Mouse (Mus musculus) inflammation-experienced regulatory T-cells, adult 6 months (primary cell): ENCODE measurements around the gene Col7a1. TPM values are rescaled to one million over a fixed set of nuclear protein-coding genes. Genes with fewer than 3 reads are reported as not detected.

ENCODE experiments used
- ATAC-seq: one replicate; pipeline ENCODE4 v1.8.0; 2017
- polyA plus RNA-seq, 3 experiments: library from polyadenylated mRNA; unstranded; fragments of 100-300 nt; shearing (Covaris generic); gene quantifications; one replicate each; pipeline ENCODE4 v1.2.1; 2017

The Col7a1 gene
- polyA plus RNA-seq, 3 experiments from 2014 or later: 0.05 to 0.39 TPM; not detected in 1

DNA sequence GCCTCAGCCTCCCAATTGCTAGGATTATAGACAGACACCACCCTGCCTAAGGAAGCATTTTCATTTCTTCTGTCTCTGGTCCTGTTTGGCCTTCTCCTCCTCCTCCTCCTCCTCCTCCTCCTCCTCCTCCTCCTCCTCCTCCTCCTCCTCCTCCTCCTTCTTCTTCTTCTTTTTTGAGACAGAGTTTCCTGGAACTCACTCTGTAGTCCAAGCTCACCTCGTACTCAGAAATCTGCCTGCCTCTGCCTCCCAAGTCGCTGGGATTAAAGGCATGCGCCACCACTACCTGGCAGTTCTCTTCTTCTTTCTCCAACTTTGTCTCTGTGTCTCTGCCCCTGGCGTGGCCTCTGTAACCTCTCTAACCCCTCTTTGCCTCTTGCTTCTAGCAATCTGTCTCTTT, 32.3 kb downstream of the Col7a1 start, which contains the start of gene Ucn2:
Ucn2 (plus strand) TSS at position 301 of the 400 bp plus-strand sequence.
- no peak for ATAC-seq

DNA sequence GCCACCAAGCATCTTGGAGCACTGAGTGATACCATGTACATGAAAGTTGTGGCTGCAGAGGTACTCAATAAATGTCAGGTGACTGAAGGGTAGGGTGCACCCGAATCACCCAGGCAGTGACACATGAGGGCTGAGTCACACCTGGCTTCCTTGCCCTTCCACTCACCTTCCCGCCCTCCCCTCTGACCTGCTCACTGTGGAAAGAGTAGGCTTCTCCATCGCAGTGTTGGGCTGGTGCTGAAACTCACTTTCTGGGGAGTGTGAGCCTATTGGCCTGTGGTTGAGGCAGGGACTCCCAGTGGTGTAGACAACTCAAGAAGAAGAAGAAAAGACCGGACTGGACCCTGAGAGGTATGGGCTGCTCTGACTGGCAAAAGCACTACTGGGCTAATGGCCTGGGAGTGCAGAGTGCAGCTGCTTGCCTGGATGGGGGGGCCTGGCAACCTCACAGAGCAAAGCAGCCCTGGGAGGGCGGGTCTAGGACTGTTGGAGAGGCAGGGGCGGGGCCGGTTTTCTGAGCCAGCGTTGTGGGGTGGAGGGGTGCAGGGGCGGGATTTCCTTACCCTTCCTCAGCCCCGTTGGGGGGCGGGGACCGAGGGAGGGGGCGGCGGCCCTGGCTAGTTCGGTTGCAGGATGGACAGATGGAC, 34.4 kb downstream of the Col7a1 start:
- ATAC-seq: no peak

DNA sequence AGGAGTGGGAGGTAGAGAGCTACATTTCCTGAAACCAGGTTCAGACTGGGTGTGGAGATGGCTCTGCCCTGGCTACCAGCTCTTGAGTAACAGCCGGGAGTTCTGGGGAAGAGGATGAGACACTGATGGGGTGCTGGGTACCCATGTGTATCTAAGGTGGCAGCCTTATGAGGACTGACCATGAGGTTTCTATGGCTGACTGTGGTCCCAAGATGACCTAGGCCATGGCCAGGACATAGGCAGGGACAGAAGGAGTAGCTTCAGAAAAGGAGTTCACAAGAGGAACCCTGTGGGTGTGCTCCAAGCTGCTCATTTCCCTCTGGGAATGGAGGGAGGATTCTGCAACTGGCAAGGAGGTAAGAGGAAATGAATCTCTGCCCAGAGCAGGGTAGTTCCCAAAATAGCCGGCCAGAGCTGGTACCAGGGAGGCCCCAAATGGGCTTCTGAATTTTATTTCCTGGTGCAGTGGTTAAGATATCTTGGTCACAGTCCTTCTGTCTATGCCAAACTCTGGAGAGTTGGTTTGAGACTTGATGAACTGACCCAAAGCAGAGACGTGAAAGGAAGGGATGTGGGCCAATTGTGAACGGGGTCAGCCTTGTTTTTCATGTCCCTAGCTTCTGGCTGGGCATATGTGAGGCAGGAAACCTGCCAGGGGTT, 36.5 kb downstream of the Col7a1 start:
- ATAC-seq: no peak

DNA sequence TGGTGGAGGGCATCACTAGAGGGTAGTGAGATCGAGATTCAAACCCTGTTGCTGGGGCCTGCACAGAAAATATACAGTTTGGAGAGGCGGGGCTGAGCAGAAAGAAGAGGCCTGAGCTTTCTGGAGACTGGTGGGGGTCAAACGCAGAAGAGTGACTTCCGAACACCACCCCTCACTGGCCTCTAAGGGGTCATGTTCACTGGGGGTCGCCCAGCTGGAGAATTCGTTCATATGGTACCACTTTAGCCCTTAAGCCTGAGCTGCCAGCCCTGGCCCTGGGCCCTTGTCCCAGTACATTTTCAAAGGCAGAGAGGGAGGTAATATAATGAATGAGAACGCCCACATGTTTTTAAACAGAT, 37.1 kb downstream of the Col7a1 start:
- no peak for ATAC-seq

DNA sequence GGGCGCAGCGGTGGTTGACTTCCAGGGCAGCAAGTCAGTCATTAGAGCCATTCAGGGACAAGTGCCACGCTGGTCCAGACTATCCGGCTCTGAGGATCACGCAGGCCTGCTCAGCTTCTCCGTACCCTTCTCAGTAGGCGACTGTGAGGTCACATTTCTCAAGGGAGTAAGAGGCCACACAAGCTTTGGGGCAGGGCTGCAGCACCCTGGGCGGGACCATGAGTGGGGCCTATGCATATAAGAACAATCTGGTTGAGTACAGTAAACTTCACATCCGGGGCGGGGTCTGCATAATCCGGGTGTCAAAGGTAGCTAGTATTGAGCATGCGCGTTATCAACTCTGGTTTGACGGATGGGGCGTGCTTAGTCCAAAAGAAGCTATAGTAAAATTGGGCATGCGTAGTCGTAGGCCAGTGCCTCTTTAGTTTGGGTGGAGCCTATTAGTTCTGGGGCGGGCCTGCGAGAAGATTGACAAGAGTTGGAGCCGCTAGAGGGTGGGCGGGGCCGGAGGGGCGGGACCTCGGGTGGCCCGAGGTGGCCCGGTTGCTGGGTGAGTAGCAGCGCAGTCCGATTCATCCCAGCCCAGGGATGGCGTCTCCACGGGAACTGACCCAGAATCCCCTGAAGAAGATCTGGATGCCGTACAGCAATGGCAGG, 38.2 kb downstream of the Col7a1 start, which contains the start of gene Pfkfb4:
Pfkfb4 (plus strand) TSS at position 351 of the 657 bp plus-strand sequence.
- peak; percentile 97 for ATAC-seq

DNA sequence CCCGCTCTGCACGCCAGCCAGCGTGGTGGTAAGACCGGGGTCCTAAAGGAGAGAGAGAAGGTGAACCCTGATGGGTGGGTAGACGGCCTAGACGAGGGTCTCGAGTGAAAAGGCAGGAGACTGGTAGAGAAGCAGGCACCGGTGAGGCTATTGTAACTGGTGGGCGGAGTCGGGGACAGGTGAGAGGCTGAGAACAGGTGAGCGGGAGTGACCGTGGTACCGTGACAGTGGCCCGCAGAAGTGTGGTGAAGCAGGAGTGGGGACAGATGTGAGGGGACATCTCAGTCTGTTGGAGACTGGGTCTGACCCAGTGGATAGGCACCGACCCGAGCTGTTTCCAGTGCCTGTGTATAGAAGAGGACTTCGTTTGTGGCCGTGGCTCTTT, 38.7 kb downstream of the Col7a1 start:
- ATAC-seq: no peak

DNA sequence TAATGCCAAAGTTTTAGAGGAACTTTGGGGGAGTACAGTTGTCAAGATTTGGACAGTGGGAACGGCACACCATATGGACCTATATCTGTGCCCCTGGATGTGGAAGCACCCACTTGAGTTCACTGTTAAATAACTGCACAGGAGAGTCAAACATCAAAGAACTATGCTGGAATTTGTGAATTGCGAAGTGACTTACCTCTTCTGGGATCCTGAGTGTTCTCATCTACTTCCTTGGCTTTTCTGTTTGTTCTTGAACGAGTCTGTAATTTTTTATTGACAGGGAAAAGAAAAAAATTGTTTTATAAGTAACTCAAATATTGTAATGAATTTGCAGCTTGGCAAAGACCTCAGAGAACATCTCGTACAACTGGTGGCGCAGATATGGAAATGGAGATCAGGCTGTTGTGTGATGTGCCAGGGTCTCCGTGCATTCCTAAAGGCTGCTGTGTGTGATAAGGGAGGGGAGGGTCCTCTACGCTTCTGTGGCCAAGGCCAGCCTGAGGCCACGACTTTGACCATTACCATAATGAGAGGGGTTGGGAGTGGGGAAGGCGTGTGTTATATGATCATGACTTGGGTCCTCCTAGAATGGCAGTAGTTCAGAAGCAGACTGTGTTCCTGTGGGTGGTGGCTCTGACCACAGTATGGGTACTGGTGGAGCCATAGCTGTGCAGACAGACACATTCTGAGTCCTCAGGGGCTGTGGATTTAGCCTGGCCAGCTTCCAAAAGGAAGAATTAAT, 39.4 kb downstream of the Col7a1 start:
- no peak for ATAC-seq

DNA sequence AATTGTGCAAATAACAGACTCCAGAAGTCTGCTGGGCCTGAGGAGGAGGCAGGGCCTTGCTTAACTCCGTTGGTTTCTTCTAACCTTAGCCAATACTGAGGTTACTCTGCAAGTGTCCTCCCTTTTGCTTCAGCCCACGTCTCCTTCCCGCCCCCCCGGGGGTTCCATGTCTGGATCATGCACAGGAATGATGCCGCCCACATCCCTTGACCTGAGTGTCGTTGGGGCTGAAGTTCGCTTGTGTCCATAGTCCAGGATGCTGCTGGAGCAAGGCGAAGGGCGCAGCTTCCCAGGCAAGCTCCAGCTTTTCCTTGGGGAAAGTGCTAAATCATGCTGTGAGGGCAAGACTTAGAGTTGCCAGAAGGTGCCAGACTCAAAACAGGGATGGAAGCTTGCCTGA, 43.0 kb downstream of the Col7a1 start:
- ATAC-seq: no peak

DNA sequence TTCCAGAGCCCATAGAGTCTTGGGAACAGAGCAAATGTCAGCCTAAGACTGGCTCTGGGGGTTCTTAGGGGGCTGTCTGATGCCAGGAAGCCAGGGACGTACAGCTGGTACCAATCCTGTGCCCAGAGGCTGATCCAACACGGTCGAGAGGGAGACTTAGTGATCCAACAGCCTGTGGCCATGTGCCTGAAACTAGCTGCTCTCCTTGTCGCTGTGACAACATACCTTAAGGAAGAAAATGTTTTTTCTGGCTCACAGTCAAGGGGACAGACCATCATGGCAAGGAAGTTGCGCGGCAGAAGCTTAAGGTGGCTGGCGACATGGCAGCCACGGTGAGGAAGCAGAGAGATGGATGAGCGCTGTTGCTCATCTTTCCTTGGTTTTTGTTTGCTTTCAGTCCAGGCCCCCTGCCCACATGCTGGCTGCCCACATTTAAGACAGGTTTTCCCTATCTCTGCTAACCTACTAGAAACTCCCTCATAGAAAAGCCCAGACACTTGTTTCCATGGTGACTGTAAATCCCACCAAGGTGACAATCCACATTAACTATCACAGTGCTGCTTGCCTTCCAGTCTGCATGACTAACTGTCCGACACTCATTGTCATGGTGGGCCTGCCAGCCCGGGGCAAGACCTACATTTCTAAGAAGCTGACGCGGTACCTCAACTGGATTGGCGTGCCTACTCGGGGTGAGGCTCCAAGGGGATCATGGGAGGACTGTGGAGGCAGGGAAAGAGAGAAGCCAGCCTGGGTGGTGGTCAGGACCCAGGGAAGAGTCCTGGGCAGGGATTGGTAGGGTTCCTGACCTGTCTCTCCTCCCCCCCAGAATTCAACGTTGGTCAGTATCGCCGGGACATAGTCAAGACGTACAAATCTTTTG, 45.1 kb downstream of the Col7a1 start:
- ATAC-seq: no peak

DNA sequence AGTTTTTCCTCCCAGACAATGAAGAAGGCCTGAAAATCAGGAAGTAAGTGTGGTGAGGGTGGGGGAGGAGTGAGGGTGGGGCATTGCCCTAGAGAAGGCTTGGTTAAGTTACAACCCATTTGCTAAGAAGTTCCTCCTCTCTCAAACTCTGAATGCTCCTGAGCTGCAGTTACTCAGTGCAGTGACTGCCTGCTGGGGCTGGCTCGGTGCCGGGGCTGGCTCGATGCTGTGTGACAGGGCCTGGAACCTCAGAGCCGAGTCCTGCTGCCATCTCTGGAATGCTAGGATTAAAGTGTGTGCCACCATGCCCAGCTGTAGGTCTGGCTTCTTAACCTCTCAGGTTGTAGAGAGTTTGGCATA, 45.8 kb downstream of the Col7a1 start:
- no peak for ATAC-seq

DNA sequence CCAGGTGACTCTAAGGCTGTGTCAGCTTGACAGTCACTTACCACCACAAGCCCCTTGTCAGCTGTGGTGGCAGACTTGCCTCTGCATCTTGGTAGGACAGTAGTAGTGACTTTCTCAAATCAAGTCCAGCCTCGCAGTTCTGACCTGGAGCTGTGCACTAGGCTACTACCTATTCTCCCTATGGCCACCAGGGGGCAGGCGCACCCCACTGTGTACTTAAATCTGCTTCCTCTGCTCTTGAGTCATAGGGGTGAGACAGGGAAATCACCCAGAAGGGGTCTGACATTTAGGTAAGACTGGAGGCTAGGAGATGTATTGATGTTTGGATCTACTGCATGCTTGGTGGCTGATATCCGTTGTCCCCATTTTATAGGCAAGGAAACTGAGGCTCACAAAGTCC, 47.3 kb downstream of the Col7a1 start:
- ATAC-seq: peak; percentile 73

DNA sequence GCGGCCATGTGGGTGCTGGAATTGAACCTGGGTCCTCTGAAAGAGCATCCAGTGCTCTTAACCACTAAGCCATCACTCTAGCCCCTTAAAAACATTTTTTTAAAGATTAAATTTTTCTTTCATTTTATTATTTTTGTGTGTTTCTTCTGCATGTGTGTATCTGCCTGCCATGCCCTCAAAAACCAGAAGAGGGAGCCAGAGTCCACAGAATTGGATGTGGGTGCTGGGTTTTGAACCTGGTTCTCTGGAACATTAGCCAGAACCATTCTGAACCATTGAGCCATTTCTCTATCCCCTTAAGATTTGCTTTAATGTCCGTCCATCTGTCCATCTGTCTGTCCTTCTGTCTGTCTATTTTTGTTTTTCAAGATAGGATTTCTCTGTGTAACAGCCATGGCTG, 49.8 kb downstream of the Col7a1 start:
- no peak for ATAC-seq

DNA sequence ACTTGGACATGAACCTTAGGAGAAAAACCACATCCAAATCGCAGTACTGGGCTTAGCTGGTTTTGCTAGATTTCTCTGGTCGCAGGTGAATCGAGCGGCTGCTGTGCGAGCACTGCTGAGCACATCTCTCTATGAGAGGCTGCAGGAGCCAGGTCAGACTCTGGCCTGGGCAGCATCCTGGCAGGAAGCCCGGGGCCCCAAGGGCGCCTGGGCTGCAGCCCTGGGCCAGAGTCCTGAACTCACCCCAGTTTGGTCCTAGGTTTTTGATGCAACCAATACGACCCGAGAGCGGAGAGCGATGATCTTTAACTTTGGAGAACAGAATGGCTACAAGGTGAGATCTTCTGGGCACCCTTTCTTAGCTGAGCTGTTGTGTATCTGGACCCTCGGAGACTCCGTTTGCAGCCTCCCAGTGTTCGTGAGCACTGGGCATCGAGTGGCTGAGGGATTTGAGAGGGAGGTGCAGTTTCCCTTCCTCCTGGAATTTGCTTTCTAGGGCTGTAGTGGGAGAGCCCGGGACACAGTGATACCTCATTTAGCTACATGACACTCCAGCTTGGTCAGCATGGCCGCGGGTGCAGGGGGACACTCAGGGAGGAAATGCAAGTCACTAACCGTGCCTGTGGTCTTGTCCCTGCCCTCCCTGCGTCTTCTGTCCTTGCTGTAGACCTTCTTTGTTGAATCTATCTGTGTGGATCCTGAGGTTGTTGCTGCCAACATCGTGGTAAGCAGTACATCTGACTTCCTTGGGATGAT, 53.8 kb downstream of the Col7a1 start:
- ATAC-seq: no peak

DNA sequence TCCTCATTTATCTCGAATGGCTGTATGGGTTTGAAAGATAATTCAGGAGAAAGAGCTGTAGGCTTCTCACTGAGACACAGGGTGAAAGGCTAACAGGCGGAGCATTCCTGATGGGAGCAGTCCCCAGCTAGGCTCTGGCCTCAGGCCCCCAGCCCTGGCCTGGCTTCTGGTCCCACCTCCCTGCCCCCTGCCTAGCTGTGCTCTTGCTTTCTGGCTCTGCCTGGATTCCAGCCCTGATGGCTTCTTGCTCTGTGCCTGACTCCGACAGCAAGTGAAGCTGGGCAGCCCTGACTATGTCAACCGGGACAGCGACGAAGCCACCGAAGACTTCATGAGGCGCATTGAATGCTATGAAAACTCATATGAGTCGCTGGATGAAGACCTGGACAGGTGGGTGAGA, 54.7 kb downstream of the Col7a1 start:
- ATAC-seq: no peak

DNA sequence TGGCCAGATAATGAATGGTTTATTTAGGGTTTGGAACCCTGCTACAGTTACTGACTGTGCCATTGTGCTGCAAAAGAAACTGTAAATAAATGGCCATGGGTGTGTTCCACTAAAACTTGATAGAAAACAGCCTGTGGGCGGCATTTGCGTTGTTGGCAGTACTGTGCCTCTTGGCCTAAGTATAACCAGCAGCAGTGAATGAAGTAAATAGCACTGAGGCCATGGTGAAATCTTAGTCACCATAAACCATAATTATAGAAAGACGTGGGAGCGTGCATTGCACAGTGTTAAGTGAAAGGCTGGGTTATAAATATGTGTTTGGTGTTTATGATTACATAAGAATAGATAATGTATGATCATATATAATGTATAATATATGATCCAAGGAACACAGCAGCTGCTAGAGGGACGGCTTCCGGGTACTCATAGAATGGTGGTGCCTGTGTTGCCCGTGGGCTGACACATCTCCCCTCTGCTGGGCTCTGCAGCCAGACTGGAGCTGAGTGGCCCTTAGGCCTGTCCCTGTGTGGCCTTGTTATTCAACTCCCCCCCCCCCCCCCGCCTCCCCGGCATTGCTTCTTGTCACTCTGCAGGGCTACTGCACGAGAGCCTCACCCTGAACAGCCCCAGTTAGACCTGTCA, 55.7 kb downstream of the Col7a1 start:
- ATAC-seq: no peak

DNA sequence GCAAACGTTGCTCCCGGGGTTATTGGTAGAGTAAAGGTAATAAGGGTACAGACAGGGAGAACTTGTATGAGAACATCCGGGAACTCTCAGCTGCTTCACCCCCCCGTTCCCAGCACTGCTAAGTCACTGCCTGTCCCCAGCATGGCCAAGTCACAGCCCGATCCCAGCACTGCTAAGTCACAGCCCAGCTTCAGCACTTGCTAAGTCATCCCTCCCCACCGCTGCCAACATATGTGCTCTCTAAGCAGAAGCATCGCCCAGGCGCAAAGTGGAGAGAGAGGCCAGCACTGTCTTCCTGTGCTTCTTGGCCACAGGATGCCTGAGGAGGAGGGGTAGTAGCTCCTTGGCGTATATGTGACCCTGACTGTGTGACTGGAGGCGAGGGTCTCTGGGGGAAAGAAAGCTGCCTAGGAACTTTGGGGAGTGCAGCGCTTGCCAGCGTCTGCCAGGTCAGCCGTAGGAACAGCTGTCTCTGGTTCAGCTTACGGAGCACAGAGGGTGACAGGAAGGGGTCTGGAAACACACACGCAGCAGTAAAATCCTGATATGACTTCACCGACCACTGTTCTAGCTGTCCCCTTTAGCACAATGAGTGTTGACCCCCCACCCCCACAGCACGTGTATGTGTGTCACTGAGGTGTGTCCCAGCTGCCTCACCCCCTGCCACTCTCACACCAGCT, 56.4 kb downstream of the Col7a1 start:
- no peak for ATAC-seq

DNA sequence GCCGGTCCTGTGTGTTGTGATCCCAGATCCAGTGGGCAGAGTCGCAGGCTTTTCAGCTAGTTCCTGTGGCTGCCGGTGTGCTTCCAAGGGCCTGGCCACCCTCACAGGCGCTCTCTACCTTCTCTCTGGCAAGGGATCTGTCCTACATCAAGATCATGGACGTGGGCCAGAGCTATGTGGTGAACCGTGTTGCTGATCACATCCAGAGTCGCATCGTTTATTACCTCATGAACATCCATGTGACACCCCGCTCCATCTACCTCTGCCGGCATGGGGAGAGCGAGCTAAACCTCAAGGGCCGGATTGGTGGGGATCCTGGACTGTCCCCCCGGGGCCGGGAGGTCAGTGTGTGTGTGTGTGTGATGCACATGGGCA, 56.9 kb downstream of the Col7a1 start:
- no peak for ATAC-seq

DNA sequence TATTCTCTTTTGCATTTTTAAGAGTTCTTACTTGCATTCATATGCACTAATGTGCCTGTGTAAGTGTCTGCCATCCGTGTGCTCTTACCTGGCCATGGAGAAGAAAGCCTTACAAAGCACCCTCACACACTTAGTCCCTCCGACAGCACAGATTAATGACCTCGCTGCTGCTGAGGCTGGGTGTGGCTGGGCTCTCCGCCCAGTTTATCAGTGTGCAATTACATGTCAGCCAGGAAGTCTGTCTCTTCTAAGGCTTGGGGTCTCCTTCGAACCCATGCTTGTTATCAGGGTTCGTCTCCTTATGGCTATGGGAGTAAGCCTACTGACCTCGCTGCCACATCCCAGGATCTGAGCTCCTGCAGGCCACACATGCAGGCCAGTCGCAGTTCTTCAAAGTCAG, 62.0 kb downstream of the Col7a1 start:
- ATAC-seq: no peak

DNA sequence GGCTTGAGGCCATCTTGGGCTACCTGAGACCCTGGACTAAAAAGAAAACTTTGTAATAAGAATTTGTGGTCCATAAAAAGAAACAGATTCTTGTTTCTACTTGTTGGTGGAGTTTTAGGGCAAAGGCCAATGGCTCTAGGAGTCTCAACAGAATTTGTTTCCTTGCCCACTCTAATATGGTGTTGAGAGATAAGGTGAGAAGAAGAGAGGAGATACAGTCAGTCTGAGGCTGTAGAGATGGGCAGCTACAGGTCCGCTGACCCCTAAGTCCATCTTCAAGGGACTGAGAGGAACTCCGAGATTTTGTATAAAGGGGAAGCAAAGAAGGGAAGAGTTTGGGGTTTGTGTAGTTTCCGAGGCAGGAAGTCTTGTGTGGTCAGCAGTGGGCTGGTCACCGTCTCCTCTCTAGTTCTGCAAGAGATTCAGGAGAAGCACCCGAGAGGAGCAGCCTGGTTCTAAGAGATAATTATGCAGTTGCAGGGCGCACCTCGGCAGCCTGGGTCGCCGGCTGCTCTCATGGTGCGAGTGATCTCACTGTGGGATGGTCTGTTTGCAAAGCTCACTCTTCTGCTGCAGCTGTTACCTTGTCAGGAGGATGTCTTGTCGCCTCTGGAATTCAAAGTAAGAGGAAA, 63.7 kb downstream of the Col7a1 start:
- ATAC-seq: no peak

DNA sequence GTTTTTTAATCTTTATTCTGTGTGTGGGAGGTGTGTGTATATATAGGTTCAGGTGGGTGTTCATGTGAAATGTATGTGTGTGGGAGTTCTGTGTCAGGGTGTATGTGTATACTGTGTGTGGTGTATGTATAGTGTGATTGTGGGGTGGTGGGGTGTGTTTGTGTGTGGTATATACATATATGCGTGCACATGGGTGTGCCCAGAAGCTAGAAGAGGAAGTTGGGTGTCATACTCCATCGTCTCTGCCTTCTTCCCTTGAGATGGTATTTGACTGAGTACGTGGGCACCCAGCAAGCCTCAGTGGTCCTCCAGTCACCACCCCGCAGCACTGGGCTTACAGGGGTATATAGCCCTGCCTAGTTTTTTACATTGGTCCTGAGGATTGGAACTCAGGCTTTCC, 68.0 kb downstream of the Col7a1 start:
- ATAC-seq: no peak
